Mouse (Mus musculus) cortical plate, adult 2 months (tissue): Measurements from ENCODE around the gene Rhov.

Experiments
- CTCF ChIP-seq: fragments of 200-500 bp; IDR thresholded peaks from 2 replicates; pipeline ENCODE4 v1.5.1; 2011; ENCODE audit warnings: mild to moderate bottlenecking, control low read depth, low read length; ENCODE audit not compliant: insufficient read depth; ENCODE audit errors: extremely low read depth
- POLR2A ChIP-seq: fragments of 200-500 bp; IDR thresholded peaks from 2 replicates; pipeline ENCODE4 v1.6.1; 2011; ENCODE audit warnings: mild to moderate bottlenecking, low read length, control low read depth; ENCODE audit not compliant: insufficient read depth; ENCODE audit errors: extremely low read depth

GRCm38 (mm10) chr2:119298330-119298729, 27.3 kb upstream of the Rhov start:
- TF ChIP-seq POLR2A (no peak), CTCF (peak; percentile 82)
